Mouse (Mus musculus) myocyte (in vitro differentiated cells): ENCODE data around the gene Myom3.
A peak's percentile ranks its signal among the peaks of the same experiment; 100 is the strongest.

Experiments used
- MYOD1 ChIP-seq, 3 experiments: IDR thresholded peaks; one replicate each; pipeline ENCODE4 v1.6.1; 2011; ENCODE audit warnings: control low read depth in 2 of 3, low read depth in 2 of 3, mild to moderate bottlenecking in 2 of 3, moderate library complexity in 1 of 3; ENCODE audit not compliant: insufficient read length in 2 of 3, control insufficient read depth in 1 of 3
- MYOG ChIP-seq, 3 experiments: IDR thresholded peaks; one replicate each; pipeline ENCODE4 v1.6.1; 2011; ENCODE audit warnings: control low read depth in 2 of 3, low read depth in 2 of 3, mild to moderate bottlenecking in 2 of 3; ENCODE audit not compliant: insufficient read length in 2 of 3, control insufficient read depth in 1 of 3, insufficient read depth in 1 of 3
- POLR2A ChIP-seq: IDR thresholded peaks from one replicate; pipeline ENCODE4 v1.6.1; 2011; ENCODE audit warnings: low read depth, mild to moderate bottlenecking, control low read depth, moderate library complexity; ENCODE audit not compliant: insufficient read length
- POLR2AphosphoS2 ChIP-seq: IDR thresholded peaks from one replicate; pipeline ENCODE4 v1.6.1; 2011; ENCODE audit warnings: low read depth, control low read depth; ENCODE audit not compliant: insufficient read length

GRCm38 (mm10) chr4:135804169-135804568 lies 44.7 kb downstream of the Myom3 start:
- no peak for TF ChIP-seq POLR2A
- peak; percentile 20 for TF ChIP-seq POLR2AphosphoS2
- no peak for TF ChIP-seq MYOG (IDR thresholded peaks at IDR 0.05; ENCODE audit: control insufficient read depth in 1 of 3, insufficient read depth in 1 of 3, insufficient read length in 2 of 3, low read depth in 2 of 3)
- TF ChIP-seq MYOD1 (IDR thresholded peaks at IDR 0.05; ENCODE audit: control insufficient read depth in 1 of 3, insufficient read length in 2 of 3, low read depth in 2 of 3): no peak
